Mouse (Mus musculus): ENCODE results near the gene Serpina3g. TPM values are rescaled to one million over a fixed set of nuclear protein-coding genes. Genes with fewer than 3 reads are reported as not detected.

Serpina3g gene
- polyA plus RNA-seq, 1 experiment from 2014 or later = 1.6 TPM

GRCm38 (mm10) chr12:104279056-104279435, 43.0 kb downstream of the Serpina3g start:
- ChIA-PET CTCF (no interaction called here), POLR2A (no interaction called here)
- H3K27me3 ChIP-seq = no peaks in the 10 kb centered on the region
- no peak for ATAC-seq
- no peak for TF ChIP-seq CTCF (IDR thresholded peaks at IDR 0.05)
- DNase-seq (ENCODE audit: low read depth, low spot score) = no peak
- in situ Hi-C loops (cut with MboI; ENCODE audit: low pct_unique_long_range_greater_than_20kb) = no loop called here

- in situ Hi-C loops (cut with MboI; ENCODE audit: low pct_unique_long_range_greater_than_20kb) = no loop called here
- no peak for TF ChIP-seq CTCF (IDR thresholded peaks at IDR 0.05)
- ATAC-seq = no peak
- no peak for DNase-seq (ENCODE audit: low read depth, low spot score)
- POLR2A ChIA-PET = no interaction called here
- no peaks in the 10 kb centered on the region for H3K27me3 ChIP-seq
- CTCF ChIA-PET = no interaction called here
Measured at GRCm38 (mm10) chr12:104283380-104283779, 47.3 kb downstream of the Serpina3g start.

- ChIA-PET CTCF (no interaction called here), POLR2A (no interaction called here)
- no peak for DNase-seq (ENCODE audit: low read depth, low spot score)
- no peaks in the 10 kb centered on the region for H3K27me3 ChIP-seq
- no peak for TF ChIP-seq CTCF (IDR thresholded peaks at IDR 0.05)
- no peak for ATAC-seq
- in situ Hi-C loops (cut with MboI; ENCODE audit: low pct_unique_long_range_greater_than_20kb) = no loop called here
Measured at GRCm38 (mm10) chr12:104288336-104288735, 52.3 kb downstream of the Serpina3g start.

- no peaks in the 10 kb centered on the region for H3K27me3 ChIP-seq
- DNase-seq (ENCODE audit: low read depth, low spot score) = no peak
- ChIA-PET CTCF (no interaction called here), POLR2A (interaction anchor here (0.7 kb wide), 1 partner anchor 582 kb away, joined by 3 read pairs; no protein-coding TSS in a partner anchor)
- no peak for ATAC-seq
- no peak for TF ChIP-seq CTCF (IDR thresholded peaks at IDR 0.05)
- in situ Hi-C loops (cut with MboI; ENCODE audit: low pct_unique_long_range_greater_than_20kb) = no loop called here
Measured at GRCm38 (mm10) chr12:104289872-104290271, 53.8 kb downstream of the Serpina3g start.

Other genes starting within 250 kb of the Serpina3g start
- gene Serpina11, start 246.3 kb upstream of the Serpina3g start, polyA plus RNA-seq (2021) = not detected
- gene Serpina9, start 222.5 kb upstream of the Serpina3g start, polyA plus RNA-seq (2021) = 0.08 TPM
- gene Serpina12, start 191.8 kb upstream of the Serpina3g start, polyA plus RNA-seq (2021) = not detected
- gene Serpina5, start 135.1 kb upstream of the Serpina3g start, polyA plus RNA-seq (2021) = 0.06 TPM
- not detected for gene Serpina3a, start 123.5 kb upstream of the Serpina3g start, polyA plus RNA-seq (2021)
- gene Serpina3b, start 108.2 kb upstream of the Serpina3g start, polyA plus RNA-seq (2021) = not detected
- 0.04 TPM for gene Serpina3c, start 82.4 kb upstream of the Serpina3g start, polyA plus RNA-seq (2021)
- 0.10 TPM for gene Serpina3f, start 21.7 kb upstream of the Serpina3g start, polyA plus RNA-seq (2021)
- 0.59 TPM for gene Serpina3i, start 26.9 kb downstream of the Serpina3g start, polyA plus RNA-seq (2021)
- gene Serpina3j, start 78.3 kb downstream of the Serpina3g start, polyA plus RNA-seq (2021) = not detected
- gene Serpina3k, start 102.2 kb downstream of the Serpina3g start, polyA plus RNA-seq (2021) = not detected
- gene Serpina3m, start 102.2 kb downstream of the Serpina3g start, polyA plus RNA-seq (2021) = 0.15 TPM
- gene Serpina3n, start 170.5 kb downstream of the Serpina3g start, polyA plus RNA-seq (2021) = 8.9 TPM
- gene Gsc, start 237.1 kb downstream of the Serpina3g start, polyA plus RNA-seq (2021) = 1.0 TPM

Data from Patski (cell line).